In the genomic region with DNA sequence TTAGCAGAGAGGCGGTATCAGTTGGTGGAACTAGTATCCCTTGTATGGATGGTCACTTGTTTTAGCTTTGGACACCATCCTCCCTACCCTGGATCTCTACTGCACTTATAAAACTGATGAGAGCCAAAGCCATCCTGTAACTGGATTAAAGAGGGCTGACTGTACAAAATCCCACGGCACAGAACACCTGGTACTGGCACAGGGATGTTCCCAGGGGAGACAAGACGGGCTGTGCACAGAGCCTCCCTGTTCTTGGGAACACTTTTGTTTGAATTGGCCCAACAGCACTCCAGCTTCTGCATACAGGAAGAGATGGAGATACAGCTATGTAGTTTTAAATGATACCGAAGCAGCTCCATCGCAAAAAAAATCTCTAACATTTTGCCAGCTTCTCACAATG, we compare ENCODE assay signal across 15 mouse cellular contexts.
"Had no signal": no experiment of that assay in that cellular context is flagged by ENCODE, and none has a peak within 500 bp of the region (broad histone marks: within the 10 kb centered on the region; RNA-seq: fewer than 3 reads in every experiment).

No protein-coding gene starts in this region.

- H3K27me3 ChIP-seq: kidney, embryonic 15.5 days; limb, embryonic 15.5 days; liver, embryonic 13.5 days; megakaryocyte, embryonic 14.5 days; stomach, embryonic 15.5 days had no signal

- H3K9me3 ChIP-seq: kidney, embryonic 15.5 days; limb, embryonic 15.5 days; liver, embryonic 13.5 days; lung, embryonic 15.5 days; megakaryocyte, embryonic 14.5 days; midbrain, embryonic 12.5 days; stomach, embryonic 15.5 days had no signal

- H3K36me3 ChIP-seq: kidney, embryonic 15.5 days; limb, embryonic 15.5 days; liver, embryonic 13.5 days; lung, embryonic 15.5 days; midbrain, embryonic 12.5 days; stomach, embryonic 15.5 days had no signal

- H3K4me2 ChIP-seq: kidney, embryonic 15.5 days; limb, embryonic 15.5 days; liver, embryonic 13.5 days; lung, embryonic 15.5 days; midbrain, embryonic 12.5 days; stomach, embryonic 15.5 days had no signal

- H3K4me3 ChIP-seq: kidney, embryonic 15.5 days; limb, embryonic 15.5 days; liver, embryonic 13.5 days; lung, embryonic 15.5 days; megakaryocyte, embryonic 14.5 days; midbrain, embryonic 12.5 days; stomach, embryonic 15.5 days had no signal

- DNase-seq: kidney, postnatal 14 days; layer of hippocampus, adult 9-11 months; layer of hippocampus, postnatal 36 days; liver, embryonic 13.5 days; liver, postnatal 0 days; lung, postnatal 14 days; right cerebral cortex, postnatal 14 days; thymus, postnatal 4 days had no signal

- ATAC-seq: liver, postnatal 0 days had no signal

- H3K9ac ChIP-seq: kidney, embryonic 15.5 days; limb, embryonic 15.5 days; liver, embryonic 13.5 days; liver, postnatal 0 days; lung, embryonic 15.5 days; midbrain, embryonic 12.5 days; stomach, embryonic 15.5 days had no signal

- H3K27ac ChIP-seq: kidney, embryonic 15.5 days; limb, embryonic 15.5 days; liver, embryonic 13.5 days; lung, embryonic 15.5 days; macrophage; midbrain, embryonic 12.5 days; stomach, embryonic 15.5 days had no signal

- H3K4me1 ChIP-seq: liver, embryonic 13.5 days; lung, embryonic 15.5 days; megakaryocyte, embryonic 14.5 days had no signal
